Mouse (Mus musculus): Measurements from ENCODE around the gene Smc1b.

DNA sequence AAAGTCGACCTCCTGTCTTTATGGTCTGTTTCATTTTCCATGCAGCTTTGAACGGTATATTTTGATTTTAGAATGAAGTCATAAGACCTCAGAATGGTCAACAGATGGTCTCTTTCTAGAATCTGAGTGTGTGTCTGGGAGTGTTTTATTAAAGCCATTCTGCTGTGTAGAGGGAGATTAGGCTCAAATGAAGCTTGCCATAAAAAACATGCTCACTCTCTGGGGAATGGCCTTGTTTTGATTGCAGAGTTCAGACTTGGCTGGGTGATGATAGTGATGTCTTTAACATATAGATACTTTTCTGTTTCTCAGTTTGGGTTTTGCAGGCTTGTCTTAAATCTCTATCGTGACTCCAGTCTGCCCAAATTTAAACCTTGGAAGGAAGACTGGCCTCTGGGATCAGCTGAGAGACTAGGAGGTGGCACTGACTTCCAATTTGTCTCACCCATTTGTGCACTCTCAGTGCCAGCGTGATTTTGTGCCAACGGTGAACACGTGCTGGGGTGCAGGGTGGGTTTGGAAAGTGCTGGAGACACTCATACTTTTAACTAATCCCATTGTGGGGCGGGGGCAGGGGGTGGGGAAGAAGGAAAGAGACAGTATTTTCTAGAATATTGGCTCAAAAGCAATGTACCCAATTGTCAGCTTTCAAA lies 47.9 kb upstream of the Smc1b start:
- TF ChIP-seq POLR2A (IDR thresholded peaks at IDR 0.05; ENCODE audit: low read depth, low read length) (no peak), CTCF (conservative IDR thresholded peaks at IDR 0.05; ENCODE audit: insufficient read depth, insufficient read length, low read depth, low read length) (no peak)
